Mouse (Mus musculus): Measurements from ENCODE around the gene Capsl. TPM values are rescaled to one million over a fixed set of nuclear protein-coding genes. Genes with fewer than 3 reads are reported as not detected.

The Capsl gene
- 1.3 and 1.5 TPM in 2 replicates for polyA plus RNA-seq (2012; rRNA removed)

DNA sequence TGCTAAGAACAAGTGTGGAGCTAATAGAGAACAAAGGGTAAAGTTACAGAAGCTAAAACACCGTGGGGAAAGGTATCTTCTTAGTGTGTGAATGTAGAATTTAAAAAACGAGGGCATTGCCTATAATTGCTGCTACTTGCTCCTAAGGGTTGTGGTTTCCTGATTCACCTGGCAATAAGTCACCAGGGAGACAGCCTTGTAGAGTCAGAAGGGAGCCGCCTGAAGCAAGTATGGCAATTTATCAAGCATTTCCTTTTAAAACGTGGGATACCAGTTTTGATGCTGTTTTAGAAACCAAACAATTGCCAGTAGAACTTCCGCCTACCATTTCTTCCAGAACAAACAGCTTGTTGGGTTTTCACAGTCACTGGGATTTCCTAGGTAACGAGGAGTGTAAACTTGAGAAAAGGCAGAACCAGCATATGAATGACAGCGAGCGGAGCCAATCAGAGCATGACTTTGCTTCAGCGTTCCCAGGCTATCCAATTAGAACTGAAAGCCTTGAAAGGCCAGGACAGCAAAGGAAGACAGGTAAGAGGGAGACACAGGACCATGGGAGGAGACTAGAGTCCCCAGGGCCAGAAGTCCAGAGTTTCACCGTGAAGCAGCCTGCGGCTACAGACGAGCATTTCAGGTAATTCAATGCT is at the start of gene Capsl:
Gene Capsl, plus strand, starts transcription at position 495 of the 647 bp plus-strand sequence.

Other genes starting within 250 kb of the Capsl start
- not detected in 2 replicates for gene Ugt3a1, start 159.1 kb upstream of the Capsl start, polyA plus RNA-seq (2012; rRNA removed)
- gene Ugt3a2, start 100.5 kb upstream of the Capsl start, polyA plus RNA-seq (2012; rRNA removed), result not detected in 2 replicates
- 0.06 and 0.19 TPM in 2 replicates for gene Il7r, start 94.1 kb downstream of the Capsl start, polyA plus RNA-seq (2012; rRNA removed)

Data from central nervous system, embryonic 14 days (tissue).